Mouse (Mus musculus): ENCODE measurements around the gene Pwwp2b. TPM values are rescaled to one million over a fixed set of nuclear protein-coding genes. Genes with fewer than 3 reads are reported as not detected.

Pwwp2b gene
- polyA plus RNA-seq, 1 experiment from 2014 or later, result 4.4 TPM

GRCm38 (mm10) chr7:139221072-139221471 is 27.2 kb upstream of the Pwwp2b start:
- Histone ChIP-seq H3K9ac (ENCODE audit: low read depth, low read length) (no peak overlapping the region), H3K9me3 (ENCODE audit: control insufficient read depth, low read length) (no peaks in the 10 kb centered on the region), H3K36me3 (ENCODE audit: control insufficient read depth, insufficient read depth, low read length) (no peaks in the 10 kb centered on the region), H3K4me2 (replicated peaks; ENCODE audit: low read depth, low read length) (no peak overlapping the region), H3K27me3 (ENCODE audit: control insufficient read depth, insufficient read depth, low read length) (no peaks in the 10 kb centered on the region), H3K27ac (ENCODE audit: low read depth, low read length) (no peak overlapping the region), H3K4me1 (replicated peaks; ENCODE audit: control insufficient read depth, insufficient read depth, low read length) (no peaks in the 10 kb centered on the region), H3K4me3 (ENCODE audit: low read depth, low read length) (no peak overlapping the region)
- ATAC-seq (ENCODE audit: low FRiP score) (no peak), DNase-seq (ENCODE audit: low spot score) (no peak)
- 86% methylated on average over 5 of the region's 5 CpGs for WGBS

GRCm38 (mm10) chr7:139221856-139222255 is 26.4 kb upstream of the Pwwp2b start:
- no peak for DNase-seq (ENCODE audit: low spot score)
- Histone ChIP-seq H3K4me3 (ENCODE audit: low read depth, low read length) (no peak overlapping the region), H3K27ac (ENCODE audit: low read depth, low read length) (no peak overlapping the region), H3K4me2 (replicated peaks; ENCODE audit: low read depth, low read length) (no peak overlapping the region), H3K4me1 (replicated peaks; ENCODE audit: control insufficient read depth, insufficient read depth, low read length) (no peaks in the 10 kb centered on the region), H3K9me3 (ENCODE audit: control insufficient read depth, low read length) (no peaks in the 10 kb centered on the region), H3K9ac (ENCODE audit: low read depth, low read length) (no peak overlapping the region), H3K36me3 (ENCODE audit: control insufficient read depth, insufficient read depth, low read length) (no peaks in the 10 kb centered on the region), H3K27me3 (ENCODE audit: control insufficient read depth, insufficient read depth, low read length) (no peaks in the 10 kb centered on the region)
- 63% methylated on average over 2 of the region's 2 CpGs for WGBS
- ATAC-seq (ENCODE audit: low FRiP score), result no peak

- 82% methylated on average over 4 of the region's 4 CpGs for WGBS
- Histone ChIP-seq H3K4me1 (replicated peaks; ENCODE audit: control insufficient read depth, insufficient read depth, low read length) (no peaks in the 10 kb centered on the region), H3K9ac (ENCODE audit: low read depth, low read length) (no peak overlapping the region), H3K27me3 (ENCODE audit: control insufficient read depth, insufficient read depth, low read length) (no peaks in the 10 kb centered on the region), H3K36me3 (ENCODE audit: control insufficient read depth, insufficient read depth, low read length) (no peaks in the 10 kb centered on the region), H3K9me3 (ENCODE audit: control insufficient read depth, low read length) (no peaks in the 10 kb centered on the region), H3K4me3 (ENCODE audit: low read depth, low read length) (no peak overlapping the region), H3K27ac (ENCODE audit: low read depth, low read length) (no peak overlapping the region), H3K4me2 (replicated peaks; ENCODE audit: low read depth, low read length) (no peak overlapping the region)
- no peak for ATAC-seq (ENCODE audit: low FRiP score)
- no peak for DNase-seq (ENCODE audit: low spot score)
Observed at GRCm38 (mm10) chr7:139222341-139222740, 25.9 kb upstream of the Pwwp2b start.

GRCm38 (mm10) chr7:139224070-139224469 is 24.2 kb upstream of the Pwwp2b start:
- Histone ChIP-seq H3K27me3 (ENCODE audit: control insufficient read depth, insufficient read depth, low read length) (no peaks in the 10 kb centered on the region), H3K9me3 (ENCODE audit: control insufficient read depth, low read length) (no peaks in the 10 kb centered on the region), H3K4me1 (replicated peaks; ENCODE audit: control insufficient read depth, insufficient read depth, low read length) (no peaks in the 10 kb centered on the region), H3K4me2 (replicated peaks; ENCODE audit: low read depth, low read length) (no peak overlapping the region), H3K27ac (ENCODE audit: low read depth, low read length) (no peak overlapping the region), H3K36me3 (ENCODE audit: control insufficient read depth, insufficient read depth, low read length) (no peaks in the 10 kb centered on the region), H3K9ac (ENCODE audit: low read depth, low read length) (no peak overlapping the region), H3K4me3 (ENCODE audit: low read depth, low read length) (no peak overlapping the region)
- 88% methylated on average over 1 of the region's 1 CpGs for WGBS
- ATAC-seq (ENCODE audit: low FRiP score) (no peak), DNase-seq (ENCODE audit: low spot score) (no peak)

- Histone ChIP-seq H3K4me1 (replicated peaks; ENCODE audit: control insufficient read depth, insufficient read depth, low read length) (no peaks in the 10 kb centered on the region), H3K4me3 (ENCODE audit: low read depth, low read length) (no peak overlapping the region), H3K27me3 (ENCODE audit: control insufficient read depth, insufficient read depth, low read length) (no peaks in the 10 kb centered on the region), H3K36me3 (ENCODE audit: control insufficient read depth, insufficient read depth, low read length) (no peaks in the 10 kb centered on the region), H3K27ac (ENCODE audit: low read depth, low read length) (no peak overlapping the region), H3K9ac (ENCODE audit: low read depth, low read length) (no peak overlapping the region), H3K9me3 (ENCODE audit: control insufficient read depth, low read length) (no peaks in the 10 kb centered on the region), H3K4me2 (replicated peaks; ENCODE audit: low read depth, low read length) (no peak overlapping the region)
- ATAC-seq (ENCODE audit: low FRiP score) (no peak), DNase-seq (ENCODE audit: low spot score) (no peak)
- 76% methylated on average over 8 of the region's 8 CpGs for WGBS
Observed at GRCm38 (mm10) chr7:139224725-139225124, 23.6 kb upstream of the Pwwp2b start.

- H3K4me3 ChIP-seq (ENCODE audit: low read depth, low read length), result no peak overlapping the region
- no peak overlapping the region for H3K4me2 ChIP-seq (replicated peaks; ENCODE audit: low read depth, low read length)
- H3K9ac ChIP-seq (ENCODE audit: low read depth, low read length), result no peak overlapping the region
- DNase-seq (ENCODE audit: low spot score) (no peak), ATAC-seq (ENCODE audit: low FRiP score) (no peak)
- no peaks in the 10 kb centered on the region for H3K27me3 ChIP-seq (ENCODE audit: control insufficient read depth, insufficient read depth, low read length)
- H3K4me1 ChIP-seq (replicated peaks; ENCODE audit: control insufficient read depth, insufficient read depth, low read length), result no peaks in the 10 kb centered on the region
- H3K9me3 ChIP-seq (ENCODE audit: control insufficient read depth, low read length), result no peaks in the 10 kb centered on the region
- WGBS, result 90% methylated on average over 7 of the region's 7 CpGs
- H3K27ac ChIP-seq (ENCODE audit: low read depth, low read length), result no peak overlapping the region
- H3K36me3 ChIP-seq (ENCODE audit: control insufficient read depth, insufficient read depth, low read length), result no peaks in the 10 kb centered on the region
Observed at GRCm38 (mm10) chr7:139226416-139226815, 21.9 kb upstream of the Pwwp2b start.

GRCm38 (mm10) chr7:139228447-139229171 is 19.7 kb upstream of the Pwwp2b start:
- Histone ChIP-seq H3K27ac (ENCODE audit: low read depth, low read length) (no peak overlapping the region), H3K4me2 (replicated peaks; ENCODE audit: low read depth, low read length) (no peak overlapping the region), H3K9me3 (ENCODE audit: control insufficient read depth, low read length) (no peaks in the 10 kb centered on the region), H3K4me1 (replicated peaks; ENCODE audit: control insufficient read depth, insufficient read depth, low read length) (no peaks in the 10 kb centered on the region), H3K4me3 (ENCODE audit: low read depth, low read length) (no peak overlapping the region), H3K9ac (ENCODE audit: low read depth, low read length) (no peak overlapping the region), H3K36me3 (ENCODE audit: control insufficient read depth, insufficient read depth, low read length) (no peaks in the 10 kb centered on the region), H3K27me3 (ENCODE audit: control insufficient read depth, insufficient read depth, low read length) (no peaks in the 10 kb centered on the region)
- ATAC-seq (ENCODE audit: low FRiP score), result no peak
- DNase-seq (ENCODE audit: low spot score), result no peak
- WGBS, result 80% methylated on average over 6 of the region's 6 CpGs

GRCm38 (mm10) chr7:139229837-139230236 is 18.4 kb upstream of the Pwwp2b start:
- H3K9ac ChIP-seq (ENCODE audit: low read depth, low read length), result no peak overlapping the region
- H3K4me2 ChIP-seq (replicated peaks; ENCODE audit: low read depth, low read length), result no peak overlapping the region
- no peaks in the 10 kb centered on the region for H3K27me3 ChIP-seq (ENCODE audit: control insufficient read depth, insufficient read depth, low read length)
- H3K9me3 ChIP-seq (ENCODE audit: control insufficient read depth, low read length), result no peaks in the 10 kb centered on the region
- H3K27ac ChIP-seq (ENCODE audit: low read depth, low read length), result no peak overlapping the region
- ATAC-seq (ENCODE audit: low FRiP score) (no peak), DNase-seq (ENCODE audit: low spot score) (no peak)
- 0 out of 2 replicates have a peak, but pooled peaks cover 2% of the 10 kb centered on the region for H3K4me1 ChIP-seq (replicated peaks; ENCODE audit: control insufficient read depth, insufficient read depth, low read length)
- H3K36me3 ChIP-seq (ENCODE audit: control insufficient read depth, insufficient read depth, low read length), result no peaks in the 10 kb centered on the region
- H3K4me3 ChIP-seq (ENCODE audit: low read depth, low read length), result no peak overlapping the region
- 83% methylated on average over 5 of the region's 5 CpGs for WGBS

- Histone ChIP-seq H3K9ac (ENCODE audit: low read depth, low read length) (no peak overlapping the region), H3K36me3 (ENCODE audit: control insufficient read depth, insufficient read depth, low read length) (no peaks in the 10 kb centered on the region), H3K9me3 (ENCODE audit: control insufficient read depth, low read length) (no peaks in the 10 kb centered on the region), H3K4me2 (replicated peaks; ENCODE audit: low read depth, low read length) (no peak overlapping the region), H3K27ac (ENCODE audit: low read depth, low read length) (no peak overlapping the region), H3K27me3 (ENCODE audit: control insufficient read depth, insufficient read depth, low read length) (no peaks in the 10 kb centered on the region), H3K4me1 (replicated peaks; ENCODE audit: control insufficient read depth, insufficient read depth, low read length) (0 out of 2 replicates have a peak, but pooled peaks cover 2% of the 10 kb centered on the region), H3K4me3 (ENCODE audit: low read depth, low read length) (no peak overlapping the region)
- 78% methylated on average over 12 of the region's 12 CpGs for WGBS
- no peak for DNase-seq (ENCODE audit: low spot score)
- no peak for ATAC-seq (ENCODE audit: low FRiP score)
Observed at GRCm38 (mm10) chr7:139230241-139230640, 18.0 kb upstream of the Pwwp2b start.
